Mouse (Mus musculus): ENCODE measurements around the gene Defb26. TPM values are rescaled to one million over a fixed set of nuclear protein-coding genes. Genes with fewer than 3 reads are reported as not detected.

Gene Defb26
- polyA plus RNA-seq, 1 experiment from 2014 or later, result not detected

GRCm38 (mm10) chr2:152503950-152504349 lies 7.5 kb downstream of the Defb26 start:
- Histone ChIP-seq H3K9ac (no peak overlapping the region), H3K36me3 (replicated peaks) (no peaks in the 10 kb centered on the region), H3K4me2 (no peak overlapping the region), H3K9me3 (replicated peaks) (no peaks in the 10 kb centered on the region), H3K27ac (replicated peaks) (no peak overlapping the region), H3K4me1 (replicated peaks) (no peaks in the 10 kb centered on the region), H3K27me3 (no peaks in the 10 kb centered on the region), H3K4me3 (replicated peaks) (no peak overlapping the region)
- 53% methylated on average over 2 of the region's 2 CpGs for WGBS (ENCODE audit: insufficient replicate concordance)
- no peak for ATAC-seq (ENCODE audit: insufficient read depth)

- WGBS (ENCODE audit: insufficient replicate concordance), result 56% methylated on average over 6 of the region's 6 CpGs
- Histone ChIP-seq H3K36me3 (replicated peaks) (no peaks in the 10 kb centered on the region), H3K27me3 (no peaks in the 10 kb centered on the region), H3K9me3 (replicated peaks) (no peaks in the 10 kb centered on the region), H3K4me2 (no peak overlapping the region), H3K4me3 (replicated peaks) (no peak overlapping the region), H3K27ac (replicated peaks) (no peak overlapping the region), H3K4me1 (replicated peaks) (no peaks in the 10 kb centered on the region), H3K9ac (no peak overlapping the region)
- no peak for ATAC-seq (ENCODE audit: insufficient read depth)
Measured at GRCm38 (mm10) chr2:152500863-152501229, 10.6 kb downstream of the Defb26 start.

- no peak for ATAC-seq (ENCODE audit: insufficient read depth)
- no peak overlapping the region for H3K9ac ChIP-seq
- H3K4me1 ChIP-seq (replicated peaks), result no peaks in the 10 kb centered on the region
- H3K36me3 ChIP-seq (replicated peaks), result no peaks in the 10 kb centered on the region
- no peak overlapping the region for H3K27ac ChIP-seq (replicated peaks)
- H3K27me3 ChIP-seq, result no peaks in the 10 kb centered on the region
- no peak overlapping the region for H3K4me2 ChIP-seq
- H3K4me3 ChIP-seq (replicated peaks), result no peak overlapping the region
- 43% methylated on average over 7 of the region's 7 CpGs for WGBS (ENCODE audit: insufficient replicate concordance)
- H3K9me3 ChIP-seq (replicated peaks), result no peaks in the 10 kb centered on the region
Measured at GRCm38 (mm10) chr2:152500204-152500862, 11.2 kb downstream of the Defb26 start.

- H3K4me2 ChIP-seq, result no peak overlapping the region
- H3K36me3 ChIP-seq (replicated peaks), result no peaks in the 10 kb centered on the region
- no peak overlapping the region for H3K27ac ChIP-seq (replicated peaks)
- no peaks in the 10 kb centered on the region for H3K27me3 ChIP-seq
- 69% methylated on average over 6 of the region's 6 CpGs for WGBS (ENCODE audit: insufficient replicate concordance)
- H3K9ac ChIP-seq, result no peak overlapping the region
- no peaks in the 10 kb centered on the region for H3K9me3 ChIP-seq (replicated peaks)
- ATAC-seq (ENCODE audit: insufficient read depth), result no peak
- H3K4me3 ChIP-seq (replicated peaks), result no peak overlapping the region
- no peaks in the 10 kb centered on the region for H3K4me1 ChIP-seq (replicated peaks)
Measured at GRCm38 (mm10) chr2:152498020-152498419, 13.5 kb downstream of the Defb26 start.

- Histone ChIP-seq H3K27ac (replicated peaks) (no peak overlapping the region), H3K4me1 (replicated peaks) (no peaks in the 10 kb centered on the region), H3K9ac (no peak overlapping the region), H3K4me3 (replicated peaks) (no peak overlapping the region), H3K36me3 (replicated peaks) (no peaks in the 10 kb centered on the region), H3K4me2 (no peak overlapping the region), H3K9me3 (replicated peaks) (no peaks in the 10 kb centered on the region), H3K27me3 (no peaks in the 10 kb centered on the region)
- ATAC-seq (ENCODE audit: insufficient read depth), result no peak
- 51% methylated on average over 6 of the region's 6 CpGs for WGBS (ENCODE audit: insufficient replicate concordance)
Measured at GRCm38 (mm10) chr2:152493151-152493550, 18.3 kb downstream of the Defb26 start.

GRCm38 (mm10) chr2:152490038-152490437 lies 21.5 kb downstream of the Defb26 start, which contains the start of gene Defb22:
Defb22 (minus strand) TSS chr2:152490138.
- Histone ChIP-seq H3K36me3 (replicated peaks) (no peaks in the 10 kb centered on the region), H3K27me3 (no peaks in the 10 kb centered on the region), H3K4me1 (replicated peaks) (no peaks in the 10 kb centered on the region), H3K4me2 (no peak within 1 kb of the TSS), H3K9ac (no peak within 1 kb of the TSS), H3K27ac (replicated peaks) (no peak within 1 kb of the TSS), H3K9me3 (replicated peaks) (no peaks in the 10 kb centered on the region), H3K4me3 (replicated peaks) (no peak within 1 kb of the TSS)
- no peak for ATAC-seq (ENCODE audit: insufficient read depth)

GRCm38 (mm10) chr2:152487024-152487423 lies 24.5 kb downstream of the Defb26 start:
- Histone ChIP-seq H3K27ac (replicated peaks) (no peak overlapping the region), H3K36me3 (replicated peaks) (no peaks in the 10 kb centered on the region), H3K4me2 (no peak overlapping the region), H3K4me3 (replicated peaks) (no peak overlapping the region), H3K4me1 (replicated peaks) (no peaks in the 10 kb centered on the region), H3K27me3 (no peaks in the 10 kb centered on the region), H3K9me3 (replicated peaks) (no peaks in the 10 kb centered on the region), H3K9ac (no peak overlapping the region)
- ATAC-seq (ENCODE audit: insufficient read depth), result no peak
- 54% methylated on average over 2 of the region's 2 CpGs for WGBS (ENCODE audit: insufficient replicate concordance)

GRCm38 (mm10) chr2:152481726-152482125 lies 29.8 kb downstream of the Defb26 start:
- WGBS (ENCODE audit: insufficient replicate concordance), result 60% methylated on average over 7 of the region's 7 CpGs
- H3K9me3 ChIP-seq (replicated peaks), result no peaks in the 10 kb centered on the region
- H3K4me2 ChIP-seq, result no peak overlapping the region
- H3K27ac ChIP-seq (replicated peaks), result no peak overlapping the region
- no peaks in the 10 kb centered on the region for H3K27me3 ChIP-seq
- no peak overlapping the region for H3K9ac ChIP-seq
- no peaks in the 10 kb centered on the region for H3K36me3 ChIP-seq (replicated peaks)
- no peak for ATAC-seq (ENCODE audit: insufficient read depth)
- no peak overlapping the region for H3K4me3 ChIP-seq (replicated peaks)
- no peaks in the 10 kb centered on the region for H3K4me1 ChIP-seq (replicated peaks)

GRCm38 (mm10) chr2:152480881-152481280 lies 30.6 kb downstream of the Defb26 start:
- WGBS (ENCODE audit: insufficient replicate concordance), result 48% methylated on average over 3 of the region's 3 CpGs
- ATAC-seq (ENCODE audit: insufficient read depth), result no peak
- H3K4me3 ChIP-seq (replicated peaks), result no peak overlapping the region
- no peaks in the 10 kb centered on the region for H3K4me1 ChIP-seq (replicated peaks)
- no peaks in the 10 kb centered on the region for H3K36me3 ChIP-seq (replicated peaks)
- H3K4me2 ChIP-seq, result no peak overlapping the region
- H3K9me3 ChIP-seq (replicated peaks), result no peaks in the 10 kb centered on the region
- H3K9ac ChIP-seq, result no peak overlapping the region
- no peaks in the 10 kb centered on the region for H3K27me3 ChIP-seq
- H3K27ac ChIP-seq (replicated peaks), result no peak overlapping the region

GRCm38 (mm10) chr2:152476763-152477162 lies 34.7 kb downstream of the Defb26 start, which contains the start of gene Defb20:
Defb20 (plus strand) TSS chr2:152477063.
- no peaks in the 10 kb centered on the region for H3K4me1 ChIP-seq (replicated peaks)
- H3K4me3 ChIP-seq (replicated peaks), result no peak within 1 kb of the TSS
- no peak for ATAC-seq (ENCODE audit: insufficient read depth)
- H3K27me3 ChIP-seq, result peaks cover 3% of the 10 kb centered on the region
- no peaks in the 10 kb centered on the region for H3K36me3 ChIP-seq (replicated peaks)
- no peaks in the 10 kb centered on the region for H3K9me3 ChIP-seq (replicated peaks)
- H3K4me2 ChIP-seq, result no peak within 1 kb of the TSS
- no peak within 1 kb of the TSS for H3K27ac ChIP-seq (replicated peaks)
- no peak within 1 kb of the TSS for H3K9ac ChIP-seq
- WGBS (ENCODE audit: insufficient replicate concordance), result 29% methylated on average over 2 of the region's 2 CpGs

- Histone ChIP-seq H3K4me2 (no peak overlapping the region), H3K4me1 (replicated peaks) (no peaks in the 10 kb centered on the region), H3K9ac (no peak overlapping the region), H3K4me3 (replicated peaks) (no peak overlapping the region), H3K36me3 (replicated peaks) (no peaks in the 10 kb centered on the region), H3K27ac (replicated peaks) (no peak overlapping the region), H3K27me3 (peaks cover 3% of the 10 kb centered on the region), H3K9me3 (replicated peaks) (no peaks in the 10 kb centered on the region)
- 15% methylated on average over 3 of the region's 3 CpGs for WGBS (ENCODE audit: insufficient replicate concordance)
- ATAC-seq (ENCODE audit: insufficient read depth), result no peak
Measured at GRCm38 (mm10) chr2:152472434-152472833, 39.1 kb downstream of the Defb26 start.

GRCm38 (mm10) chr2:152470973-152471372 lies 40.5 kb downstream of the Defb26 start:
- 24% methylated on average over 7 of the region's 7 CpGs for WGBS (ENCODE audit: insufficient replicate concordance)
- no peaks in the 10 kb centered on the region for H3K4me1 ChIP-seq (replicated peaks)
- ATAC-seq (ENCODE audit: insufficient read depth), result no peak

More at GRCm38 (mm10) chr2:152470973-152471372, 40.5 kb downstream of the Defb26 start:
- Histone ChIP-seq H3K9me3 (replicated peaks) (no peaks in the 10 kb centered on the region), H3K36me3 (replicated peaks) (no peaks in the 10 kb centered on the region), H3K27ac (replicated peaks) (no peak overlapping the region), H3K4me3 (replicated peaks) (no peak overlapping the region), H3K9ac (no peak overlapping the region), H3K4me2 (no peak overlapping the region), H3K27me3 (peaks cover 3% of the 10 kb centered on the region)

Measured in liver, embryonic 15.5 days (tissue).